Mouse (Mus musculus): ENCODE results near the gene Zfp644. TPM values are rescaled to one million over a fixed set of nuclear protein-coding genes. Genes with fewer than 3 reads are reported as not detected.
A peak's percentile ranks its signal among the peaks of the same experiment; 100 is the strongest.

Zfp644 gene
- total RNA-seq, 2 experiments from 2014 or later = 105 to 110 TPM

GRCm38 (mm10) chr5:106671893-106672292, 25.2 kb downstream of the Zfp644 start:
- no peak for DNase-seq (ENCODE audit: low spot score in 2 of 2)

GRCm38 (mm10) chr5:106664910-106665309, 32.2 kb downstream of the Zfp644 start:
- DNase-seq (ENCODE audit: low spot score in 2 of 2) = no peak

GRCm38 (mm10) chr5:106660867-106661266, 36.2 kb downstream of the Zfp644 start:
- DNase-seq (ENCODE audit: low spot score in 2 of 2) = no peak

- DNase-seq (ENCODE audit: low spot score in 2 of 2) = no peak
Observed at GRCm38 (mm10) chr5:106652790-106653328, 44.2 kb downstream of the Zfp644 start.

GRCm38 (mm10) chr5:106652220-106652753, 44.8 kb downstream of the Zfp644 start:
- no peak for DNase-seq (ENCODE audit: low spot score in 2 of 2)

GRCm38 (mm10) chr5:106649995-106650394, 47.1 kb downstream of the Zfp644 start:
- no peak for DNase-seq (ENCODE audit: low spot score in 2 of 2)

GRCm38 (mm10) chr5:106649441-106649840, 47.6 kb downstream of the Zfp644 start:
- no peak for DNase-seq (ENCODE audit: low spot score in 2 of 2)

GRCm38 (mm10) chr5:106643434-106643833, 53.7 kb downstream of the Zfp644 start:
- no peak for DNase-seq (ENCODE audit: low spot score in 2 of 2)

GRCm38 (mm10) chr5:106641876-106642275, 55.2 kb downstream of the Zfp644 start:
- no peak for DNase-seq (ENCODE audit: low spot score in 2 of 2)

GRCm38 (mm10) chr5:106640235-106640809, 56.8 kb downstream of the Zfp644 start:
- DNase-seq (ENCODE audit: low spot score in 2 of 2) = no peak

- no peak for DNase-seq (ENCODE audit: low spot score in 2 of 2)
Observed at GRCm38 (mm10) chr5:106639627-106640026, 57.5 kb downstream of the Zfp644 start.

GRCm38 (mm10) chr5:106636423-106636946, 60.6 kb downstream of the Zfp644 start:
- no peak for DNase-seq (ENCODE audit: low spot score in 2 of 2)

- no peak for DNase-seq (ENCODE audit: low spot score in 2 of 2)
Observed at GRCm38 (mm10) chr5:106628369-106629149, 68.5 kb downstream of the Zfp644 start.

- no peak for DNase-seq (ENCODE audit: low spot score in 2 of 2)
Observed at GRCm38 (mm10) chr5:106623337-106623736, 73.8 kb downstream of the Zfp644 start.

- no peak for DNase-seq (ENCODE audit: low spot score in 2 of 2)
Observed at GRCm38 (mm10) chr5:106622193-106622592, 74.9 kb downstream of the Zfp644 start.

GRCm38 (mm10) chr5:106620446-106620845, 76.6 kb downstream of the Zfp644 start:
- no peak for DNase-seq (ENCODE audit: low spot score in 2 of 2)

- peak; percentile 32 to 70 for DNase-seq (ENCODE audit: low spot score in 2 of 2)
Observed at GRCm38 (mm10) chr5:106615006-106615405, 82.1 kb downstream of the Zfp644 start.

GRCm38 (mm10) chr5:106614570-106614969, 82.5 kb downstream of the Zfp644 start:
- DNase-seq (ENCODE audit: low spot score in 2 of 2) = no peak

- no peak for DNase-seq (ENCODE audit: low spot score in 2 of 2)
Observed at GRCm38 (mm10) chr5:106612151-106612550, 84.9 kb downstream of the Zfp644 start.

GRCm38 (mm10) chr5:106608798-106609197, 88.3 kb downstream of the Zfp644 start, which contains the start of gene Gm17304:
TSS of gene Gm17304 (plus strand) at chr5:106609098.
- DNase-seq (ENCODE audit: low spot score in 2 of 2) = no peak

GRCm38 (mm10) chr5:106607081-106607480, 90.0 kb downstream of the Zfp644 start:
- DNase-seq (ENCODE audit: low spot score in 2 of 2) = no peak

- no peak for DNase-seq (ENCODE audit: low spot score in 2 of 2)
Observed at GRCm38 (mm10) chr5:106605096-106605495, 92.0 kb downstream of the Zfp644 start.

All from layer of hippocampus, adult 18-20 months (tissue).